Mouse (Mus musculus) thymus, adult 2 months (tissue): Measurements from ENCODE around the gene Gbp3.

Experiments used
- CTCF ChIP-seq: fragments of 200-500 bp; IDR thresholded peaks from 2 replicates; pipeline ENCODE4 v1.5.1; 2012; ENCODE audit warnings: mild to moderate bottlenecking, control low read depth, low read length, moderate library complexity, borderline replicate concordance; ENCODE audit not compliant: control insufficient read depth, poor library complexity, insufficient read depth; ENCODE audit errors: extremely low read depth
- POLR2A ChIP-seq: fragments of 200-500 bp; IDR thresholded peaks from 2 replicates; pipeline ENCODE4 v1.6.1; 2012; ENCODE audit warnings: mild to moderate bottlenecking, low read length, control low read depth, moderate library complexity; ENCODE audit not compliant: control insufficient read depth, poor library complexity, insufficient read depth; ENCODE audit errors: extremely low read depth

- no peak for TF ChIP-seq CTCF
- no peak for TF ChIP-seq POLR2A
These were observed 59.8 kb downstream of the Gbp3 start for GRCm38 (mm10) chr3:142619606-142620005.
